Comparison of ENCODE assay signal across 11 mouse cellular contexts in the genomic region with DNA sequence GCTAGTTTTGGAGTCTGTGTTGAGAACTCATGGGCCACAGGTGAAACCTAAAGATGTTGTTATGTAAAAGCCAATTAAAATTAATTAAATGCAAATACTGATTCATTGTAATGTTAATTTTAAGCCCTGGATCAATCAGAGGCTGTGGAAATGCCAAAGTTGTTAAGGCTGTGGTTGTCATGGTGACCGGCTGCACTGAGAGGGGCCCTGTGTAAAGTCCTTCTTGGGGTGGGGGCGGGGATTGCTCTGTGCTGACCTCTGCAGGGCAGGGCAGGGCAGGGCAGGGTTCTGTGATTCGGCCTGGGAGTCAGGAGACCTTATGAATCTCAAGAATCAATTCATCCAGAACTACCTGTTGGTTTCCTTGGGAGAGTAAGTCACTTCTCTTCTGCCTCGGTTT. TPM values are rescaled to one million over a fixed set of nuclear protein-coding genes. Genes with fewer than 3 reads are reported as not detected.
DNase-seq lines count a peak whose midpoint lies in the region; ATAC-seq and TF ChIP-seq lines count a peak whose summit lies in the region.
"Had no signal": no experiment of that assay in that cellular context is flagged by ENCODE, and none has a peak within 500 bp of the region (broad histone marks: within the 10 kb centered on the region; RNA-seq: fewer than 3 reads in every experiment).

No protein-coding gene starts in this region.

- DNase-seq in layer of hippocampus, adult 2 months (ENCODE audit: low spot score in 2 of 2) = no peak
- DNase-seq in layer of hippocampus, adult 9-10 months (ENCODE audit: low spot score) = no peak
- no peak for DNase-seq in right cerebral cortex, adult 2 months (ENCODE audit: low spot score in 2 of 2)
- no peak for DNase-seq in ovary, postnatal 10 days (ENCODE audit: low spot score)
- DNase-seq in adrenal gland, postnatal 10 days = no peak
- DNase-seq: cerebellum, adult 18-20 months; left cerebral cortex, postnatal 4 days had no signal

- peaks cover 32% of the 10 kb centered on the region for H3K4me1 ChIP-seq in forebrain, embryonic 12.5 days
- H3K4me1 ChIP-seq in liver, embryonic 12.5 days = peaks cover 39% of the 10 kb centered on the region
- H3K4me1 ChIP-seq in stomach, embryonic 14.5 days (ENCODE audit: control insufficient read depth, insufficient read depth, low read length) = peaks cover 23% of the 10 kb centered on the region

- no peak overlapping the region for H3K4me3 ChIP-seq in layer of hippocampus, adult 2 months
- H3K4me3 ChIP-seq in forebrain, embryonic 12.5 days (replicated peaks) = no peak overlapping the region
- no peak overlapping the region for H3K4me3 ChIP-seq in liver, embryonic 12.5 days
- no peak overlapping the region for H3K4me3 ChIP-seq in stomach, embryonic 14.5 days (ENCODE audit: low read depth, low read length)

- peak; percentile 75 for ATAC-seq in forebrain, embryonic 12.5 days (ENCODE audit: low FRiP score)
- peak; percentile 45; the same call in 1 of the 2 replicates for ATAC-seq in liver, embryonic 12.5 days
- peak; percentile 11; the same call in 1 of the 2 replicates for ATAC-seq in stomach, embryonic 14.5 days (ENCODE audit: insufficient number of reproducible peaks, insufficient read depth, low FRiP score, low read depth)

- H3K36me3 ChIP-seq in forebrain, embryonic 12.5 days (replicated peaks) = no peaks in the 10 kb centered on the region
- H3K36me3 ChIP-seq in liver, embryonic 12.5 days = no peaks in the 10 kb centered on the region
- H3K36me3 ChIP-seq in stomach, embryonic 14.5 days (ENCODE audit: control insufficient read depth, insufficient read depth, low read length) = no peaks in the 10 kb centered on the region

- no peak overlapping the region for H3K27ac ChIP-seq in layer of hippocampus, adult 2 months
- no peak overlapping the region for H3K27ac ChIP-seq in forebrain, embryonic 12.5 days
- H3K27ac ChIP-seq in liver, embryonic 12.5 days = no peak overlapping the region
- 0 out of 2 replicates have a peak overlapping the region, but pooled peaks have one; percentile 33 for H3K27ac ChIP-seq in stomach, embryonic 14.5 days (ENCODE audit: low read length)

- H3K4me2 ChIP-seq in forebrain, embryonic 12.5 days = no peak overlapping the region; the same call in 1 of the 2 replicates
- no peak overlapping the region for H3K4me2 ChIP-seq in liver, embryonic 12.5 days
- no peak overlapping the region for H3K4me2 ChIP-seq in stomach, embryonic 14.5 days (replicated peaks; ENCODE audit: low read depth, low read length)
- H3K4me2 ChIP-seq: heart, embryonic 11.5 days had no signal

- H3K27me3 ChIP-seq in forebrain, embryonic 12.5 days = no peaks in the 10 kb centered on the region
- no peaks in the 10 kb centered on the region for H3K27me3 ChIP-seq in liver, embryonic 12.5 days (replicated peaks)
- no peaks in the 10 kb centered on the region for H3K27me3 ChIP-seq in stomach, embryonic 14.5 days (ENCODE audit: control insufficient read depth, insufficient read depth, low read length)

- peak; percentile 50 for TF ChIP-seq CTCF in layer of hippocampus, adult 2 months (conservative IDR thresholded peaks at IDR 0.05)

- no peaks in the 10 kb centered on the region for H3K9me3 ChIP-seq in forebrain, embryonic 12.5 days
- H3K9me3 ChIP-seq in liver, embryonic 12.5 days (replicated peaks) = no peaks in the 10 kb centered on the region
- H3K9me3 ChIP-seq in stomach, embryonic 14.5 days (ENCODE audit: control insufficient read depth, low read depth, low read length) = no peaks in the 10 kb centered on the region

- no peak overlapping the region for H3K9ac ChIP-seq in forebrain, embryonic 12.5 days
- H3K9ac ChIP-seq in liver, embryonic 12.5 days = no peak overlapping the region
- H3K9ac ChIP-seq in stomach, embryonic 14.5 days (replicated peaks; ENCODE audit: low read depth, low read length) = no peak overlapping the region

- WGBS in forebrain, embryonic 12.5 days = 8% methylated on average over 4 of the region's 4 CpGs
- 53% methylated on average over 4 of the region's 4 CpGs for WGBS in liver, embryonic 12.5 days (ENCODE audit: insufficient replicate concordance)
- 29% methylated on average over 4 of the region's 4 CpGs for WGBS in stomach, embryonic 14.5 days

RNA-seq across cellular contexts. Expression of a gene that starts 18.8 kb away (rescaled TPM):
- 10 to 100 TPM; 54.3 to 64.6 TPM for total RNA-seq in layer of hippocampus, adult 2 months (2021)
- 36.6 and 41.3 TPM in 2 replicates for polyA plus RNA-seq in forebrain, embryonic 12.5 days (2016; fragmentation: Nextera tagmentation; extraction: Ambion mirVana)
- polyA plus RNA-seq in liver, embryonic 12.5 days (2016; fragmentation: Nextera tagmentation; extraction: Ambion mirVana) = 17.6 and 18.6 TPM in 2 replicates
- polyA plus RNA-seq in stomach, embryonic 14.5 days (2014; fragmentation: Nextera tagmentation; extraction: Ambion mirVana) = 55.3 and 57.5 TPM in 2 replicates
- 10 to 100 TPM; 25.4 to 26.2 TPM for total RNA-seq in adrenal gland, postnatal 10 days (2021)

Comparison
In these comparisons a context has a peak if more than half of its experiments do, and no peak if none do; other contexts are left out.
1. ATAC-seq: peak in every context shown above with its lines; median percentile 75 in forebrain, embryonic 12.5 days; 45 in liver, embryonic 12.5 days; 11 in stomach, embryonic 14.5 days.